Comparison of ENCODE assay signal across 25 mouse cellular contexts in the genomic region with DNA sequence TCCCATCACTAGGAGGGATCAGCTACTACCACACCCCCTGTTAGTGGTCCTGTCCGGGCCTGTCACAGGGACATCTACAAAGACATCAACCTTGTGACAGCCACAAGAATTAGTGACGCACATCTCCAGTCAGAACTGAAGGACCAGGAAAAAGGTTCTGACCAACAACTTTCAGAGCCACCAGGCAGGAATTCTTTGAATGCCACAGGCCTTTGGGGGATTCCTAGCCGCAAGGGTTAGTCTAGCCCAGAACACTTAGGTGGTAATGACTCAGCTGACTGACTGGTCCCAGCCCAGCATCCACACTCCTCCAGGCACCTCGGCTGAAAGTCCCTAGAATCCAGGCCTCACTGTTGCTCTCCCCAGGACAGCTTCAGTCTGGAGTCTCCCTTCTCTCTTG.
DNase-seq lines count a peak whose midpoint lies in the region; ATAC-seq and TF ChIP-seq lines count a peak whose summit lies in the region.
"Had no signal": no experiment of that assay in that cellular context is flagged by ENCODE, and none has a peak within 500 bp of the region (broad histone marks: within the 10 kb centered on the region; RNA-seq: fewer than 3 reads in every experiment).

No protein-coding gene starts in this region.

- POLR2A ChIA-PET in Patski (lab: Charles Lee): no interaction called here

- intact Hi-C loops in left cerebral cortex, postnatal 25 days (cut with DNase I): no loop called here

- DNase-seq in heart, adult 11 months: peak; percentile 87
- no peak for DNase-seq in midbrain, embryonic 10.5 days (ENCODE audit: low spot score)
- no peak for DNase-seq in Patski (ENCODE audit: low read depth, low spot score)
- DNase-seq in left cerebral cortex, postnatal 25 days (ENCODE audit: low spot score in 2 of 2): no peak
- no peak for DNase-seq in testis, postnatal 14 days (ENCODE audit: low spot score)
- DNase-seq in cerebellum, adult 9-11 months: no peak
- DNase-seq: adrenal gland, adult 2 months; adrenal gland, postnatal 25 days; cerebellum, adult 18-20 months; cerebellum, postnatal 10 days; embryo, embryonic 11 days; forebrain, postnatal 0 days; gastrocnemius, postnatal 36 days; heart, adult 18-20 months; heart, postnatal 14 days had no signal

- TF ChIP-seq CTCF in Patski (IDR thresholded peaks at IDR 0.05): no peak

- no peaks in the 10 kb centered on the region for H3K36me3 ChIP-seq in heart, embryonic 11.5 days (ENCODE audit: control insufficient read depth, insufficient read depth, low read length)
- H3K36me3 ChIP-seq in midbrain, embryonic 10.5 days: no peaks in the 10 kb centered on the region
- H3K36me3 ChIP-seq in midbrain, embryonic 16.5 days (ENCODE audit: control insufficient read depth, insufficient read depth, low read length): no peaks in the 10 kb centered on the region
- H3K36me3 ChIP-seq: embryonic facial prominence, embryonic 15.5 days; G1E; heart, embryonic 10.5 days; heart, embryonic 15.5 days; hindbrain, embryonic 15.5 days had no signal

- ATAC-seq in heart, embryonic 11.5 days (replicated peaks; ENCODE audit: insufficient number of reproducible peaks, low FRiP score, low TSS enrichment): no peak
- ATAC-seq in midbrain, embryonic 16.5 days: no peak
- peak; percentile 63 for ATAC-seq in Patski
- ATAC-seq: CD4-positive, CD25-positive, alpha-beta regulatory T cell, adult 4 months; forebrain, embryonic 13.5 days; forebrain, postnatal 0 days; intestine, embryonic 16.5 days had no signal

- H3K4me2 ChIP-seq in heart, embryonic 11.5 days: no peak overlapping the region
- H3K4me2 ChIP-seq in midbrain, embryonic 16.5 days (ENCODE audit: low read length): no peak overlapping the region
- H3K4me2 ChIP-seq: embryonic facial prominence, embryonic 15.5 days; forebrain, embryonic 13.5 days; heart, embryonic 15.5 days; hindbrain, embryonic 15.5 days had no signal

- peaks cover 19% of the 10 kb centered on the region for H3K4me1 ChIP-seq in heart, embryonic 11.5 days (ENCODE audit: control insufficient read depth, insufficient read depth, low read length)
- peaks cover 74% of the 10 kb centered on the region for H3K4me1 ChIP-seq in midbrain, embryonic 10.5 days
- H3K4me1 ChIP-seq in midbrain, embryonic 16.5 days (ENCODE audit: control insufficient read depth, insufficient read depth, low read length): peaks cover 22% of the 10 kb centered on the region

- WGBS in heart, embryonic 11.5 days (ENCODE audit: insufficient replicate concordance): 58% methylated on average over 4 of the region's 4 CpGs
- 76% methylated on average over 4 of the region's 4 CpGs for WGBS in midbrain, embryonic 10.5 days
- WGBS in midbrain, embryonic 16.5 days: 76% methylated on average over 4 of the region's 4 CpGs

- H3K27ac ChIP-seq in heart, embryonic 11.5 days (ENCODE audit: low read depth, low read length): no peak overlapping the region
- peak overlapping the region; percentile 71; the same call in 1 of the 2 replicates for H3K27ac ChIP-seq in midbrain, embryonic 10.5 days (replicated peaks)
- no peak overlapping the region for H3K27ac ChIP-seq in midbrain, embryonic 16.5 days (ENCODE audit: low read length)
- H3K27ac ChIP-seq: embryonic facial prominence, embryonic 15.5 days; forebrain, embryonic 13.5 days; heart, embryonic 10.5 days; heart, embryonic 15.5 days; hindbrain, embryonic 15.5 days had no signal

- CTCF ChIA-PET in Patski (lab: Charles Lee): no interaction called here

- H3K4me3 ChIP-seq in heart, embryonic 11.5 days (ENCODE audit: low read depth, low read length): no peak overlapping the region
- H3K4me3 ChIP-seq in midbrain, embryonic 10.5 days: no peak overlapping the region
- H3K4me3 ChIP-seq in midbrain, embryonic 16.5 days (ENCODE audit: low read depth, low read length): no peak overlapping the region
- H3K4me3 ChIP-seq: embryonic facial prominence, embryonic 15.5 days; forebrain, embryonic 13.5 days; heart, embryonic 10.5 days; heart, embryonic 15.5 days; hindbrain, embryonic 15.5 days had no signal

- in situ Hi-C loops in Patski (cut with MboI; ENCODE audit: low pct_unique_long_range_greater_than_20kb): no loop called here

- no peak overlapping the region for H3K9ac ChIP-seq in heart, embryonic 11.5 days (ENCODE audit: low read depth, low read length)
- no peak overlapping the region for H3K9ac ChIP-seq in midbrain, embryonic 16.5 days (ENCODE audit: low read depth, low read length)
- H3K9ac ChIP-seq: embryonic facial prominence, embryonic 15.5 days; forebrain, embryonic 13.5 days; forebrain, postnatal 0 days; heart, embryonic 15.5 days; hindbrain, embryonic 15.5 days had no signal

- H3K27me3 ChIP-seq in heart, embryonic 11.5 days (ENCODE audit: control insufficient read depth, insufficient read depth, low read length): no peaks in the 10 kb centered on the region
- H3K27me3 ChIP-seq in midbrain, embryonic 10.5 days (ENCODE audit: low read depth, poor library complexity, severe bottlenecking): no peaks in the 10 kb centered on the region
- H3K27me3 ChIP-seq in midbrain, embryonic 16.5 days (ENCODE audit: control insufficient read depth, insufficient read depth, low read depth, low read length): no peaks in the 10 kb centered on the region
- no peaks in the 10 kb centered on the region for H3K27me3 ChIP-seq in Patski
- H3K27me3 ChIP-seq: embryonic facial prominence, embryonic 15.5 days; forebrain, embryonic 13.5 days; heart, embryonic 15.5 days; hindbrain, embryonic 15.5 days had no signal

- H3K9me3 ChIP-seq in heart, embryonic 11.5 days (replicated peaks; ENCODE audit: control insufficient read depth, low read length): no peaks in the 10 kb centered on the region
- H3K9me3 ChIP-seq in midbrain, embryonic 10.5 days (replicated peaks): no peaks in the 10 kb centered on the region
- no peaks in the 10 kb centered on the region for H3K9me3 ChIP-seq in midbrain, embryonic 16.5 days (replicated peaks; ENCODE audit: control insufficient read depth, low read length, poor library complexity, severe bottlenecking)
- H3K9me3 ChIP-seq: embryonic facial prominence, embryonic 15.5 days; forebrain, embryonic 13.5 days; heart, embryonic 10.5 days; heart, embryonic 15.5 days; hindbrain, embryonic 15.5 days had no signal
